Mouse (Mus musculus): ENCODE results near the gene Ghrl.

Gene Ghrl

DNA sequence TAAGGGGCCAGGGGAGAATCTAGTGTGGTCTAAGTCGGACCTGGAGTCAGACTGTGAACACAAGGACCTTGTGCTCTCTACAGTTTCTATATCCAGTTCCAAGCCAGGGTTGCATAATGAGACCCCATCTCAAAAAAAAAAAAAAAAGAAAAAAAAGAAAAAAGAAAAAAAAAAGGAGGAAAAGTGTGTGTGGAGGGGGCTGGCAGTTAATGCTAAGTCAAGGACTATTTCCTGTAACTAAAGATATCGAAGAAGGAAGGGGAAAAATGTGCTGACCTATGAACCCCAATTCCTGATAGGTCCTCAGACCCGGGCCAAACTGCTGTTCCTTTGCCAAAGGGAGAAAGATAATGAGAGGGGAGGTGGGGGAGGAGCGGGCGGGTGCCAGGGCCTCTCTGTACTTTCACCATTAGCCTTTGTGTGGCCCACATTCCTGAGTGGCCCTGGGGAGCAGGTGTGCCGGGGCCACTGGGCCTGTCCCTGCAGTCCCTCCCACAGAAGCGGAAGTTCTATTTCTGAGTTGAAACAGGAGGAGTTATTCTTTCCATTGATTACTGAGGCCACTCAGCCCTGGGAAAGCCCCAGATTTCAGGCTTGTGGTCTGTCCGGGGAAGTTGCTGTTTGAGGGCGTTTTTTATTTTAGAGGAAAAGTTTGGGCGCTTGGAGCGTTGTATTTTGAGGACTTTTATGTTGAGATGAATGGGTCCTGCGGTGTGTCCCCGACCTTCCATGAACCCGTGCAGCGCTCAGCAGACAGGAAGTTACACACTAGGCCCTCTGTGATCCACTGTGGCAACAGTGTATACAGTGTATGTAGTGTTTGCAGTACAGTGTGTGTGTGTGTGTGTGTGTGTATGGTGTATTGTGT, 51.2 kb downstream of the Ghrl start:
- DNase-seq (ENCODE audit: low spot score) = no peak

DNA sequence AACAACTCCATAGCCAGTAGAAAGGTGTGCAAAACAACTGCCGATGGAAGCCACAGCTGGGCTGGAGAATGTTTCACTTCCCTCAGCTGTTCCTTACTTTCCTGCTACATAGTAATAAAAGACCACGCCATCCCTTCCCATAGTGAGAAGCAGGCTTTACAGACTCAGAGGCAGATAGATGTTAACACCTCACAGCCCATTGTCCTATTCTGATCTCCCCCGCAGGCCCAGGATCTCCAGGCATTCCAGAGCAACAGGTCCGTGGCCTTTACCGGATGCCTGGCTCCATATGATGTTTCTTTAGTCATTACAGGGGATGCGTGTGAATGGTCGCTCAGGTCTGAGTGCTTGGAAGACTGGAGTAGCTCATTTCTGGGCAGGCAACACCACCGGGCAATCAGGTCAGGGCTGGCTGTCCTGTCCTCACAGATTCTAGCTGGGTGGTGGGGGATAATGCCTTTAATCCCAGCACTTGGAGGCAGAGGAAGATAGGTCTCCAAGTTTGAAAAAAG, 52.0 kb downstream of the Ghrl start:
- DNase-seq (ENCODE audit: low spot score) = no peak

All from layer of hippocampus, adult 11-12 months (tissue).